In genomic region chr1:119503181-119503580, GRCm38 (mm10) we compare ENCODE assay signal across 9 mouse cellular contexts. TPM values are rescaled to one million over a fixed set of nuclear protein-coding genes. Genes with fewer than 3 reads are reported as not detected.
DNase-seq lines count a peak whose midpoint lies in the region; ATAC-seq and TF ChIP-seq lines count a peak whose summit lies in the region.
"Had no signal": no experiment of that assay in that cellular context is flagged by ENCODE, and none has a peak within 500 bp of the region (broad histone marks: within the 10 kb centered on the region; RNA-seq: fewer than 3 reads in every experiment).

No protein-coding gene starts in this region.

- WGBS in heart, adult 2 months: 17% methylated on average over 3 of the region's 3 CpGs
- WGBS in hindbrain, embryonic 10.5 days: 79% methylated on average over 3 of the region's 3 CpGs
- WGBS in macrophage (ENCODE audit: missing documents): 91% methylated on average over 3 of the region's 3 CpGs

- no peak for DNase-seq in heart, adult 2 months
- no peak for DNase-seq in heart, postnatal 36 days
- DNase-seq in G1E (ENCODE audit: low spot score): no peak
- no peak for DNase-seq in hindbrain, embryonic 10.5 days (ENCODE audit: low spot score)
- no peak for DNase-seq in left cerebral cortex, adult 18-20 months (ENCODE audit: low spot score in 2 of 2)
- DNase-seq in cerebellum, adult 9-10 months: no peak
- DNase-seq in layer of hippocampus, postnatal 36 days: no peak
- DNase-seq: kidney, postnatal 4 days had no signal

- no peak for ATAC-seq in G1E (ENCODE audit: extremely low read depth, insufficient number of reproducible peaks, low FRiP score, poor library complexity, severe bottlenecking)

- TF ChIP-seq POLR2A in heart, adult 2 months (IDR thresholded peaks at IDR 0.05; ENCODE audit: insufficient read depth, low read depth, low read length): no peak

- no peaks in the 10 kb centered on the region; the same call in 1 of the 2 replicates for H3K36me3 ChIP-seq in heart, adult 2 months (ENCODE audit: control insufficient read depth, insufficient read depth, low read length)
- peaks cover 37% of the 10 kb centered on the region for H3K36me3 ChIP-seq in G1E (replicated peaks)
- H3K36me3 ChIP-seq in hindbrain, embryonic 10.5 days: peaks cover 8% of the 10 kb centered on the region; the same call in 1 of the 2 replicates
- H3K36me3 ChIP-seq in macrophage (ENCODE audit: inconsistent target): peaks cover 5% of the 10 kb centered on the region; the same call in 1 of the 2 replicates

- peaks cover 31% of the 10 kb centered on the region for H3K4me1 ChIP-seq in heart, adult 2 months (ENCODE audit: control insufficient read depth, insufficient read depth, low read length)
- H3K4me1 ChIP-seq in G1E (ENCODE audit: insufficient read depth, low read depth, low read length): peaks cover 72% of the 10 kb centered on the region
- H3K4me1 ChIP-seq in hindbrain, embryonic 10.5 days (replicated peaks): peaks cover 30% of the 10 kb centered on the region

- no peak for TF ChIP-seq EP300 in heart, adult 2 months (IDR thresholded peaks at IDR 0.05; ENCODE audit: insufficient read depth, low read depth, low read length)

- H3K27ac ChIP-seq in heart, adult 2 months: peak overlapping the region; percentile 94
- no peak overlapping the region for H3K27ac ChIP-seq in hindbrain, embryonic 10.5 days
- H3K27ac ChIP-seq in macrophage: peak overlapping the region; percentile 97

- H3K79me2 ChIP-seq in heart, adult 2 months (replicated peaks; ENCODE audit: control insufficient read depth, insufficient read depth, low read length): peaks cover 2% of the 10 kb centered on the region; the same call in 1 of the 2 replicates
- H3K79me2 ChIP-seq in macrophage (ENCODE audit: inconsistent target): peaks cover 62% of the 10 kb centered on the region

- TF ChIP-seq CTCF in heart, adult 2 months (IDR thresholded peaks at IDR 0.05): no peak
- TF ChIP-seq CTCF in G1E (IDR thresholded peaks at IDR 0.05; ENCODE audit: low read depth, low read length): no peak

- H3K27me3 ChIP-seq in heart, adult 2 months (ENCODE audit: control insufficient read depth, insufficient read depth, low read length): no peaks in the 10 kb centered on the region
- H3K27me3 ChIP-seq in G1E (ENCODE audit: insufficient read depth, low read length): peaks cover 21% of the 10 kb centered on the region
- peaks cover 20% of the 10 kb centered on the region for H3K27me3 ChIP-seq in hindbrain, embryonic 10.5 days (ENCODE audit: insufficient read depth, poor library complexity, severe bottlenecking)

- peak overlapping the region; percentile 81 for H3K4me3 ChIP-seq in heart, adult 2 months
- peak overlapping the region; percentile 79; the same call in 1 of the 2 replicates for H3K4me3 ChIP-seq in G1E (ENCODE audit: low read depth, low read length)
- H3K4me3 ChIP-seq in hindbrain, embryonic 10.5 days: peak overlapping the region; percentile 80
- H3K4me3 ChIP-seq in macrophage (ENCODE audit: inconsistent target): peak overlapping the region; percentile 87

- intact Hi-C loops in heart, adult 2 months (cut with DNase I): loop anchor here (10.0 kb wide), 1 partner anchor 332 kb away; the partner anchor contains the start of gene Ptpn4
- intact Hi-C loops in heart, postnatal 36 days (cut with DNase I): no loop called here

- peak overlapping the region; percentile 87 for H3K9ac ChIP-seq in heart, adult 2 months (ENCODE audit: low read depth, low read length)

- no peaks in the 10 kb centered on the region for H3K9me3 ChIP-seq in G1E (replicated peaks)
- no peaks in the 10 kb centered on the region for H3K9me3 ChIP-seq in hindbrain, embryonic 10.5 days

RNA-seq across cellular contexts. Expression of gene Ralb, which starts 1.4 kb away (rescaled TPM):
- total RNA-seq in heart, adult 2 months (2021): 10 to 100 TPM; 26.9 to 30.1 TPM
- polyA plus RNA-seq in heart, adult 2 months (2012; rRNA removed): 23.1 and 29.1 TPM in 2 replicates
- 10 to 100 TPM; 30.9 to 31.1 TPM for total RNA-seq in heart, postnatal 36 days (2021)
- total RNA-seq in G1E (2014; fragmentation: Nextera tagmentation) (37.4 and 39.9 TPM in 2 replicates), G1E (2017) (91.8 and 97.4 TPM in 2 replicates)
- polyA plus RNA-seq in G1E (2012) (51.5 and 60.5 TPM in 2 replicates), macrophage (2018) (76.5 to 98.9 TPM (median 79.7 TPM) in 3 replicates)
- polyA plus RNA-seq in hindbrain, embryonic 10.5 days (2016; fragmentation: Nextera tagmentation; extraction: Ambion mirVana): 96.8 and 103 TPM in 2 replicates
- 100 to 1,000 TPM in 1 of 26 experiments, 10 to 100 TPM in 25; 30.9 to 114 (median 49.3) TPM for total RNA-seq in macrophage (2018; cell fraction: chromatin; rRNA removed)
- total RNA-seq in macrophage (2018; cell fraction: cytosol; rRNA removed): 100 to 1,000 TPM in 6 of 26 experiments, 10 to 100 TPM in 20; 83.5 to 114 (median 93.7) TPM
- 10 to 100 TPM; 44.4 to 87.0 (median 54.7) TPM for total RNA-seq in macrophage (2018; cell fraction: nucleus; rRNA removed)
- total RNA-seq in left cerebral cortex, adult 18-20 months (2021): 10 to 100 TPM; 23.0 to 23.9 TPM
- 10 to 100 TPM; 23.3 to 23.7 TPM for total RNA-seq in layer of hippocampus, postnatal 36 days (2021)

RNA-seq across cellular contexts. Expression of gene Tmem185b, which starts 22.8 kb away (rescaled TPM):
- 10 to 100 TPM; 14.8 to 15.8 TPM for total RNA-seq in heart, adult 2 months (2021)
- 14.2 and 15.1 TPM in 2 replicates for polyA plus RNA-seq in heart, adult 2 months (2012; rRNA removed)
- total RNA-seq in heart, postnatal 36 days (2021): 10 to 100 TPM; 13.3 to 14.4 TPM
- total RNA-seq in G1E (2014; fragmentation: Nextera tagmentation) (17.5 and 27.7 TPM in 2 replicates), G1E (2017) (33.8 and 35.9 TPM in 2 replicates)
- polyA plus RNA-seq in G1E (2012) (58.0 and 72.1 TPM in 2 replicates), macrophage (2018) (13.5 to 23.8 TPM (median 18.3 TPM) in 3 replicates)
- 17.9 and 20.2 TPM in 2 replicates for polyA plus RNA-seq in hindbrain, embryonic 10.5 days (2016; fragmentation: Nextera tagmentation; extraction: Ambion mirVana)
- 10 to 100 TPM in 6 of 26 experiments, 1 to 10 TPM in 20; 4.9 to 14.7 (median 8.7) TPM for total RNA-seq in macrophage (2018; cell fraction: chromatin; rRNA removed)
- total RNA-seq in macrophage (2018; cell fraction: cytosol; rRNA removed): 10 to 100 TPM; 13.3 to 24.2 (median 17.4) TPM
- 10 to 100 TPM in 25 of 26 experiments, 1 to 10 TPM in 1; 9.9 to 31.6 (median 24.4) TPM for total RNA-seq in macrophage (2018; cell fraction: nucleus; rRNA removed)
- total RNA-seq in left cerebral cortex, adult 18-20 months (2021): 10 to 100 TPM; 15.6 to 18.2 TPM
- 10 to 100 TPM; 18.0 to 20.2 TPM for total RNA-seq in layer of hippocampus, postnatal 36 days (2021)
